Mouse (Mus musculus): ENCODE measurements around the gene Fam181a. TPM values are rescaled to one million over a fixed set of nuclear protein-coding genes. Genes with fewer than 3 reads are reported as not detected.

Fam181a gene
- polyA plus RNA-seq, 1 experiment = 4.1 TPM

GRCm38 (mm10) chr12:103315831-103316545, 5.2 kb downstream of the Fam181a start:
- WGBS = 54% methylated on average over 20 of the region's 20 CpGs
- DNase-seq = no peak
- H3K4me1 ChIP-seq (ENCODE audit: control insufficient read depth, insufficient read depth, low read length) = no peaks in the 10 kb centered on the region
- H3K27me3 ChIP-seq (ENCODE audit: control insufficient read depth, insufficient read depth, low read length) = no peaks in the 10 kb centered on the region; the same call in 1 of the 2 replicates
- no peak overlapping the region for H3K4me3 ChIP-seq (replicated peaks; ENCODE audit: insufficient read depth, low read depth, low read length)
- no peak overlapping the region for H3K27ac ChIP-seq (ENCODE audit: insufficient read depth, low read length)
- TF ChIP-seq POLR2A (IDR thresholded peaks at IDR 0.05; ENCODE audit: borderline replicate concordance, insufficient read depth, low read length) (no peak), CTCF (IDR thresholded peaks at IDR 0.05; ENCODE audit: borderline replicate concordance, insufficient read depth, low read depth, low read length) (no peak)

DNA sequence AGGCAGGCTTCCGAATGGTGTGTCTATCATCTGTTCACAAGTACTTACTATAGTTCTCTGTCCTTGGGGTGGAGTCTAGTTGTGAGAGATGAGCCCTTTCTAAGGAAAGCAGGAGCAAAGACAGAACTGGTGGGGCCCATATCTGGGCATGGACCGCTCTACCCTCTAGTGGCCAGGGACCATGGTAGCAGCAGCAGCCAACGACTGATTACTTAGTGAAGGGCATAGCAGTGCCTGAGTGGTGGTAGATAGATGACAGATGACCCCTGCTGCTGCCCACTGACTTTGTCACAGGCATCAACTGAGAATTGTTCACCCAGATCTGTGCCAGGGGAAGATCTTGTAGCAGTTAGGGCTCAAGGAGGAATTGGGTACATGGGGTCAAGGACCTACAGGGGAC, 12.0 kb downstream of the Fam181a start:
- H3K4me1 ChIP-seq (ENCODE audit: control insufficient read depth, insufficient read depth, low read length) = no peaks in the 10 kb centered on the region
- TF ChIP-seq CTCF (IDR thresholded peaks at IDR 0.05; ENCODE audit: borderline replicate concordance, insufficient read depth, low read depth, low read length) (peak; percentile 59), POLR2A (IDR thresholded peaks at IDR 0.05; ENCODE audit: borderline replicate concordance, insufficient read depth, low read length) (no peak)
- 54% methylated on average over 3 of the region's 3 CpGs for WGBS
- no peak overlapping the region for H3K27ac ChIP-seq (ENCODE audit: insufficient read depth, low read length)
- no peak for DNase-seq
- no peaks in the 10 kb centered on the region for H3K27me3 ChIP-seq (ENCODE audit: control insufficient read depth, insufficient read depth, low read length)
- no peak overlapping the region for H3K4me3 ChIP-seq (replicated peaks; ENCODE audit: insufficient read depth, low read depth, low read length)

DNA sequence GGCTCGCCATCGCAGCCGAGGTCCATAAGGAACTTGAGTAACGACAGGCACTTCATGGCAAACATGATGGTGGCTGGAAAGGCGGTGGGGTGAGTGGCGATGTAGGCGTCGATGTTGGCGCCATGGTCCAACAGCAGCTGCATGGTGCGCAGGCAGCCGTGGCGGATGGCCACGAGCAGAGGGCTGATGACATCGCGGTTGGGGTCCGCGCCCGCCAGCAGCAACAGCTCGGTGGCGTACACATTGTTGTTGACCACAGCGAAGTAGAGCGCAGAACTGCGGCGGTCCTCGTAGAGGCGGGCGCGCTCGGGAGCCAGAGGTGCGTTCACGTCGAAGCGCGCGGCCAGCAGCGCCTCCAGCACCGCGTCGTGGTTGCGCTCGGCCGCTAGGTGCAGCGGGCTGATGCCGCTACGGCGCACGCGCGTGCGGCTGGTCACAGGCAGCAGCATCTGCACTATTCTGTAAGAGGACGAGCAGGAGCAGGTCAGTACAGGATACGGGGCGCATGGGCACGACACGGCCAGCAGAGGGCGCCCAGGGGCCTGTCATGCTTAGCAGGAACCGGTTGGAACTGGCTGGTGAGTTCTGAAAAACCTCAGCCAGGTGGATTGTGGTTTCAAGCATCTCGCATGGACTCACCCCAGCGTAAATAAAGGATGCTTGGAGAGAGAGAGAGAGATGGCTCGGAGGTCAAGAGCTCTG, 14.5 kb downstream of the Fam181a start:
- no peaks in the 10 kb centered on the region for H3K27me3 ChIP-seq (ENCODE audit: control insufficient read depth, insufficient read depth, low read length)
- peak overlapping the region; percentile 5 for H3K4me3 ChIP-seq (replicated peaks; ENCODE audit: insufficient read depth, low read depth, low read length)
- DNase-seq = peak; percentile 78 to 81
- 5% methylated on average over 60 of the region's 60 CpGs for WGBS
- no peak overlapping the region for H3K27ac ChIP-seq (ENCODE audit: insufficient read depth, low read length)
- H3K4me1 ChIP-seq (ENCODE audit: control insufficient read depth, insufficient read depth, low read length) = no peaks in the 10 kb centered on the region
- TF ChIP-seq POLR2A (IDR thresholded peaks at IDR 0.05; ENCODE audit: borderline replicate concordance, insufficient read depth, low read length) = no peak
- TF ChIP-seq CTCF (IDR thresholded peaks at IDR 0.05; ENCODE audit: borderline replicate concordance, insufficient read depth, low read depth, low read length) = peak; percentile 80

DNA sequence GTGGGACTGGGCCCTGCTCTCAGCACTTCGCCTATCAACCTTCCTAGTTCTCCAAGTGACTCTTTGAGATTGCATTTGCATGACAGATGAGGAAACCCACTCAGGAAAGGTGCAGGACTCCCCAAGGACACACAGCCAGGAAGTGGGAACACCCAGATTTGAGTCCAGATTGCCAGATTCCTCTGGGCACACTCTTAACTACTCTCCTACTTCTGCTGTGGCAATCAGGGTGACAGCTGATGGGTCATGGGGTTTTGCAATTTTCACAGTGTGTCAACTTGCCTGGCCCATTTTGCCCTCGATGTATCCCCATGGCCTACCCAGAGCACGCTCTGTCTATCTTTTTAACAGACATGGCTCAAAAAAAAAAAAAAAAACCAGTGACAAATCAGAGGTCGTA, 15.8 kb downstream of the Fam181a start:
- no peak for DNase-seq
- WGBS = 75% methylated on average over 4 of the region's 4 CpGs
- H3K27me3 ChIP-seq (ENCODE audit: control insufficient read depth, insufficient read depth, low read length) = no peaks in the 10 kb centered on the region
- TF ChIP-seq POLR2A (IDR thresholded peaks at IDR 0.05; ENCODE audit: borderline replicate concordance, insufficient read depth, low read length) = no peak
- TF ChIP-seq CTCF (IDR thresholded peaks at IDR 0.05; ENCODE audit: borderline replicate concordance, insufficient read depth, low read depth, low read length) = no peak
- no peak overlapping the region for H3K4me3 ChIP-seq (replicated peaks; ENCODE audit: insufficient read depth, low read depth, low read length)
- no peaks in the 10 kb centered on the region for H3K4me1 ChIP-seq (ENCODE audit: control insufficient read depth, insufficient read depth, low read length)
- no peak overlapping the region for H3K27ac ChIP-seq (ENCODE audit: insufficient read depth, low read length)

- TF ChIP-seq CTCF (IDR thresholded peaks at IDR 0.05; ENCODE audit: borderline replicate concordance, insufficient read depth, low read depth, low read length) (no peak), POLR2A (IDR thresholded peaks at IDR 0.05; ENCODE audit: borderline replicate concordance, insufficient read depth, low read length) (no peak)
- Histone ChIP-seq H3K27me3 (ENCODE audit: control insufficient read depth, insufficient read depth, low read length) (no peaks in the 10 kb centered on the region), H3K4me3 (replicated peaks; ENCODE audit: insufficient read depth, low read depth, low read length) (no peak overlapping the region), H3K27ac (ENCODE audit: insufficient read depth, low read length) (no peak overlapping the region), H3K4me1 (ENCODE audit: control insufficient read depth, insufficient read depth, low read length) (no peaks in the 10 kb centered on the region)
- DNase-seq = no peak
- 34% methylated on average over 7 of the region's 7 CpGs for WGBS
Measured at GRCm38 (mm10) chr12:103327107-103327506, 16.3 kb downstream of the Fam181a start.

- no peak for DNase-seq
- H3K27me3 ChIP-seq (ENCODE audit: control insufficient read depth, insufficient read depth, low read length) = no peaks in the 10 kb centered on the region
- H3K4me3 ChIP-seq (replicated peaks; ENCODE audit: insufficient read depth, low read depth, low read length) = no peak overlapping the region
- WGBS = 46% methylated on average over 7 of the region's 7 CpGs
- no peak overlapping the region for H3K27ac ChIP-seq (ENCODE audit: insufficient read depth, low read length)
- TF ChIP-seq CTCF (IDR thresholded peaks at IDR 0.05; ENCODE audit: borderline replicate concordance, insufficient read depth, low read depth, low read length) (no peak), POLR2A (IDR thresholded peaks at IDR 0.05; ENCODE audit: borderline replicate concordance, insufficient read depth, low read length) (no peak)
- no peaks in the 10 kb centered on the region for H3K4me1 ChIP-seq (ENCODE audit: control insufficient read depth, insufficient read depth, low read length)
Measured at GRCm38 (mm10) chr12:103328448-103329191, 17.8 kb downstream of the Fam181a start.

GRCm38 (mm10) chr12:103331491-103331890, 20.7 kb downstream of the Fam181a start:
- no peaks in the 10 kb centered on the region for H3K27me3 ChIP-seq (ENCODE audit: control insufficient read depth, insufficient read depth, low read length)
- no peak for TF ChIP-seq POLR2A (IDR thresholded peaks at IDR 0.05; ENCODE audit: borderline replicate concordance, insufficient read depth, low read length)
- TF ChIP-seq CTCF (IDR thresholded peaks at IDR 0.05; ENCODE audit: borderline replicate concordance, insufficient read depth, low read depth, low read length) = no peak
- 44% methylated on average over 4 of the region's 4 CpGs for WGBS
- no peak overlapping the region for H3K4me3 ChIP-seq (replicated peaks; ENCODE audit: insufficient read depth, low read depth, low read length)
- no peak overlapping the region for H3K27ac ChIP-seq (ENCODE audit: insufficient read depth, low read length)
- no peak for DNase-seq
- H3K4me1 ChIP-seq (ENCODE audit: control insufficient read depth, insufficient read depth, low read length) = no peaks in the 10 kb centered on the region

Data from cerebellum, adult 2 months (tissue).